Mouse (Mus musculus): ENCODE data around the gene Shisa9.

Shisa9 gene

GRCm38 (mm10) chr16:12052051-12052450 is 68.1 kb downstream of the Shisa9 start:
- in situ Hi-C loops (cut with MboI; ENCODE audit: unreplicated experiment in 2 of 2), result no loop called here

DNA sequence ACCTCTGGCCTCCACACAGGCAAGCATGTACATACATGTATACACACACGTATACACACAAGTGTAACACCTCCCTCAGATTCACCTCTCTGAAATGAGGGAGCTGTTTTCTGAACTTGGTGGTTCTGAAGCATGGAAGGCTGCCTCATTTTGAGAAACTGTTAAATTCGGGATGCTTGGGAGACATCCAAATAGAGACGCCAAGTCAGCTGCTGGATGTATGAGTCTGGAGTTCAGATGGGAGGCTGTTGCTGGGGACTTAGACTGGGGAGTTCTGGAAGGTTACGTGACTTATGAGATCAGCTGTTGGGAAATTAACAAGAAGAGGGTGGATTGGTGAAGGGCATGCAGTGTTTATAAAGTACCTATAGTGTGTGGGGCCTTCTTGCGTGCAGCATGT is 88.7 kb downstream of the Shisa9 start:
- in situ Hi-C loops (cut with MboI; ENCODE audit: unreplicated experiment in 2 of 2), result no loop called here

GRCm38 (mm10) chr16:12076270-12076669 is 92.4 kb downstream of the Shisa9 start:
- in situ Hi-C loops (cut with MboI; ENCODE audit: unreplicated experiment in 2 of 2), result no loop called here

DNA sequence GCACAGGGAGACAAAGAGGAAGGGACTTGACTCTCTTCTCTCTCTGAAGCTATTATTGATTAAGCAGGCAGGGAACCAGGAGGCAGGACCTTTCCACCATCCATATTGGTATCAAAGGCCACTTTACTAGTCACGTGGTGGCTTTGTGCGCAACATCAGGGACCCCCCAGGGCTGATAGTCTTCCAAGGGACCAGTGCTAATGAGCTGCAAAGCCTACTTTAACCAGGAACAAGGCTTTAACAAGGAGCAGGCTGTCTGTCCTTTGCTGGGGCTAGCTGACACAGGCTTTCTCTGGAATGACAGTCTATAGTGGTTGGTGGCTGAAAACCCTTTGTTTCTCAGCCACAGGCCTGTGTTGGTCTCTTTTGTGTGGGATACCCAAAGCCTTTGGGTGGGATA is 92.8 kb downstream of the Shisa9 start:
- in situ Hi-C loops (cut with MboI; ENCODE audit: unreplicated experiment in 2 of 2), result no loop called here

- in situ Hi-C loops (cut with MboI; ENCODE audit: unreplicated experiment in 2 of 2), result no loop called here
These were observed 99.2 kb downstream of the Shisa9 start for GRCm38 (mm10) chr16:12083082-12083481.

DNA sequence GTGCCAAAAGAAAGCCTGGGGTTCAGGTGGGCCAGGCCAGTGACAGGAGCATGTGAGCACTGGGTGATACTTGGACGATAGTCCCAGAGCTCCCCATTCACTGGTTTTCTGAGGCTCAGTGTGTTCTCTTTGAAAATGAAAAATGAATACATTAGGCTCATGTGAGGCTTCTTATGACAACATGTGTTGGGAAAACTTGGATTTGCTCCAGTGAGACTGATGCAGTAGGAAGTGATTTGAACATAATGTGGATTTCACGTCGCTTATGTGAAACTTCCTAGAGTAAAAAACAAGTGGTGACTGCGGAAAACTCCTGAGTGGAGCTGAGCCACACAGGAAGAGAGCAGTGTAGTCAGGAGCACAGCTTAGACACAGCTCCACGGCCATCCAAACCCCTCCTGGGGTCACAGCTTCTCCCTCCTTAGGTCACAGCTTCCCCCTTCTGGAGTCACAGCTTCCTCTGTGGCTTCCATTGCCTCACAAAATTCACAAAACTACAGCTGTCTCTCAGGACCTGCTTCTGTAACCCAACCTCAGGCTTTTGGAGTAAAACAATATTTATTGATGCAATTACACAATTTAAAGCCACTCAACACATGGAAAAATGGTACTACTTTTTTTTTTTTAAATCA is 106.8 kb downstream of the Shisa9 start:
- in situ Hi-C loops (cut with MboI; ENCODE audit: unreplicated experiment in 2 of 2), result no loop called here

- in situ Hi-C loops (cut with MboI; ENCODE audit: unreplicated experiment in 2 of 2), result no loop called here
These were observed 109.3 kb downstream of the Shisa9 start for GRCm38 (mm10) chr16:12093253-12093652.

DNA sequence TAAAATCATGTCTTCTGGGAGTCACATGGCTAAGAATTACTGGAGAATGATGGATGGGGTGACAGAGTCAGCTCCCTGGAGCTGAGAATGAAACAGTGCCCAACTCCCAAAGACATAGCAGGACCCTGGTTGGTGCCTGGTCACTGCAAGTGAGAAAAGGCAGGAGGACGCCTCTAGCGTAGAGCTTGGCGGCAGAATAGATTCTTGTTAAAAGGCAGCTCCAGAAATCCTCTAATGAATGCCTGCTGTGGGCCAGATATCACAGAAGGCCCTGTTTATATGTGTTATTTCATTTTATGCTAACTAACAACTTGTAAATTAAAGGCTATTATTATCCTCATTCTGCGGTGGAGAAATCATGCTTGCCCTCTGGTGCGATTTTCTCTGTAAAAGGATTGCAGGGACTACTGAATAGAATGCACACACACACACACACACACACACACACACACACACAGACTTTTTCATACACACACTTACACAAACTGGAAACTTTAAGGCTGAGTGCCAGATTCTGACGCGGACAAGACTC is 110.9 kb downstream of the Shisa9 start:
- in situ Hi-C loops (cut with MboI; ENCODE audit: unreplicated experiment in 2 of 2), result no loop called here

GRCm38 (mm10) chr16:12095365-12095764 is 111.5 kb downstream of the Shisa9 start:
- in situ Hi-C loops (cut with MboI; ENCODE audit: unreplicated experiment in 2 of 2), result no loop called here

- in situ Hi-C loops (cut with MboI; ENCODE audit: unreplicated experiment in 2 of 2), result no loop called here
These were observed 124.5 kb downstream of the Shisa9 start for GRCm38 (mm10) chr16:12108436-12108835.

- in situ Hi-C loops (cut with MboI; ENCODE audit: unreplicated experiment in 2 of 2), result no loop called here
These were observed 127.0 kb downstream of the Shisa9 start for GRCm38 (mm10) chr16:12110851-12111437.

GRCm38 (mm10) chr16:12114396-12114795 is 130.5 kb downstream of the Shisa9 start:
- in situ Hi-C loops (cut with MboI; ENCODE audit: unreplicated experiment in 2 of 2), result no loop called here

- in situ Hi-C loops (cut with MboI; ENCODE audit: unreplicated experiment in 2 of 2), result no loop called here
These were observed 131.3 kb downstream of the Shisa9 start for GRCm38 (mm10) chr16:12115040-12115856.

DNA sequence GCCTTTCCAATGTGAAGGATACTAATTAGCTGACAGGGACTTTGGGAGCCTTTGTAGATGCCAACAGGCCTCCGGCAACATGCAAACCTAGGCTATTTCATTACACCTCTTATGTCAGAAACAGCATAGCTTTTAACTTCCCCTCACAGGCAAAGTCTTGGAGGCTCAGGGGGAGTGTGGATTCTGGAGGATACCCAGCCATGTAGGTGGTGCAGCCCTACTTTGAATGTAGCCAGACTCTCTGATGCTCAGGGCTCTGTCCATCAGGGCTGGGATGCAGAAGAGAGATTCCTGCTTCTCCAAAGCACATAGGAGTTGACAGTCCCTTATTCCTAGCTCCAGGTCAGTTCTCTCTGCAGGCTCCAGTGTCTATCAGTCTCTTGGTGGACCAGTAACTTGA is 133.0 kb downstream of the Shisa9 start:
- in situ Hi-C loops (cut with MboI; ENCODE audit: unreplicated experiment in 2 of 2), result no loop called here

DNA sequence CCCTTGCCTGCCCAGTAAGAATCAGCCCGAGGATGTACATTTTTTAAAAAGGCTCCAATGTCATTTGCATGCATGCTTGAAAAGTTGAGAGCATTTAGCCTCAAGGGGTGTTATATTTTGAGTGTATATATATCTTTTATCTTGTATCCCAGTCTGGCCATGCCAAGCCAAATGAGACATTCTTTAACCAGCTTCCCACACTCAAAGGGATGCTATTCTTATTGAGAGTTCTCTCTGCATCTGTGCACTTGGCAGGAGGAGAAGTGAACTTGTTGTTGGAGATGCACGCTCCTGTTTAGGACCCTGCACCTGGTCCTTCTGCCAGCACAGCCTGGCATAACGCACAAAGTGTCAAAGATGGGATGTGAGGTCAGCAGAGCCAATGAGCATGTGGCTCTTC is 135.6 kb downstream of the Shisa9 start:
- in situ Hi-C loops (cut with MboI; ENCODE audit: unreplicated experiment in 2 of 2), result no loop called here

GRCm38 (mm10) chr16:12129782-12130181 is 145.9 kb downstream of the Shisa9 start:
- in situ Hi-C loops (cut with MboI; ENCODE audit: unreplicated experiment in 2 of 2), result no loop called here

GRCm38 (mm10) chr16:12146666-12147065 is 162.8 kb downstream of the Shisa9 start:
- in situ Hi-C loops (cut with MboI; ENCODE audit: unreplicated experiment in 2 of 2), result no loop called here

DNA sequence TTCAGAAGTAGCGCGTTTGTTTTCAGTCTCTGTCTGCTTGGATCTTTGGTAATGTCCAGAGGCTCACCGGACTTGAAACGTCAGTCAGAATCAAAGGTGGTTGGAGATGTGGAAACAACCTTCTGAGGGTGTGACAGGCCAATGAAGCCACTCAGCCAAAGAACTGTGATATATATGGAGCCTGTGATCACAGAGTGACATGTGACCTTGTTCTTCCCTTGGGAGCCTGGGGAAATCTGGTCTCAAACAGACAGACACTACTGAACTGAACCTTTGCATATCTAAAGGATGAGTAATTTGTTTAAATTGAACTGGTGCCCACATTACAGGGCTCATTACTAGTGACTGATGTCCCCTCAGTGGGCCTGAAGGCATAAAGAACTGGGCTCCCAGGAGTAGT is 168.1 kb downstream of the Shisa9 start:
- in situ Hi-C loops (cut with MboI; ENCODE audit: unreplicated experiment in 2 of 2), result no loop called here

DNA sequence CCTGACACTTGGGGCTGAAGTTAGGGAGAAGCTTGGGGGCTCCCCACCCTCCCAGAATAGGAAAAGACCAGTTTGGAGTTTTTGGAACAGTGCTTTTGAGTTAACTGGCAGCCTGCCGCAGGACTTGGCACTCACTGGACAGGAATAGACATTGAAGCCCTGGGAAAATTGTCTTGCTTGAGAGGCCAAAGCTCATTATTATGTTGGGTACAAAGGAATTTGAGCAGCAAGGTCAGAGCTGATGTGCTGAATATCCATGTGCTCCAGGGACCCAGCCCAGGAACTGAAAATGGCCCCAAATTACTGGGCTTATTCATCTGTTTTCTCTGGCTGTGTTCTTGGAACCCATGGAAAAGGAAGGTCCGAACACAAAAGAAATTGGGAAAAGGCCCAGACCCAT is 170.6 kb downstream of the Shisa9 start:
- in situ Hi-C loops (cut with MboI; ENCODE audit: unreplicated experiment in 2 of 2), result no loop called here

- in situ Hi-C loops (cut with MboI; ENCODE audit: unreplicated experiment in 2 of 2), result no loop called here
These were observed 189.6 kb downstream of the Shisa9 start for GRCm38 (mm10) chr16:12173482-12174041.

GRCm38 (mm10) chr16:12178031-12178430 is 194.1 kb downstream of the Shisa9 start:
- in situ Hi-C loops (cut with MboI; ENCODE audit: unreplicated experiment in 2 of 2), result loop anchor here in 1 of 2 experiments (25.0 kb wide), 1 partner anchor 891 kb away; no protein-coding TSS in a partner anchor
